Mouse (Mus musculus) C2C12 (cell line): ENCODE results near the gene Rspry1.

Source experiments
- CEBPB ChIP-seq: IDR thresholded peaks from one replicate; pipeline ENCODE4 v1.6.1; 2011; ENCODE audit warnings: low read depth, mild to moderate bottlenecking, control low read depth, moderate library complexity
- CTCF ChIP-seq: IDR thresholded peaks from one replicate; pipeline ENCODE4 v1.5.1; 2011; ENCODE audit not compliant: control insufficient read depth, insufficient read depth, insufficient read length
- MAX ChIP-seq: IDR thresholded peaks from one replicate; pipeline ENCODE4 v1.6.1; 2011; ENCODE audit warnings: mild to moderate bottlenecking, control low read depth
- MYOD1 ChIP-seq: IDR thresholded peaks from one replicate; pipeline ENCODE4 v1.6.1; 2011; ENCODE audit warnings: low read depth; ENCODE audit not compliant: control insufficient read depth, insufficient read length
- MYOG ChIP-seq: IDR thresholded peaks from one replicate; pipeline ENCODE4 v1.6.1; 2011; ENCODE audit not compliant: control insufficient read depth, insufficient read length; ENCODE audit errors: extremely low read depth
- USF1 ChIP-seq: IDR thresholded peaks from one replicate; pipeline ENCODE4 v1.6.1; 2011; ENCODE audit warnings: low read depth, mild to moderate bottlenecking, control low read depth, moderate library complexity

DNA sequence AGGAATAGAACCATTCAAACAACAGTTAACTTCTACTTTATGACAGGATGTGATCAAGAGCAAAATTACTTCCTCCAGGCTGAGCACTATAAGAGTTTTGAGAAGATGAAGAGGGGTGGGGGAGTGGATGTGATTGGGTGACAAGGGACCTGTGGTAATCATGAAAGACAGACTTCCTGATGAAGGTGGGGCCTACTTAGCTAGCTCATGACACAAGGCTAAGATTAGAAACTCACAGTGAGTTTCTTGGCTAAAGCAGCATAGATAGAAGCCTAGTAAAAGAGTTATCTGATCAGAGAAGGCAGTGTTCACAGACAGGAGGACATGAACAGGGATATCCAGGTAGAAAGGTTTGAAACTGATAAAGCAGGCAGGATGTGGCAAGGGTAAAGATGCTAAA is 32.5 kb downstream of the Rspry1 start:
- TF ChIP-seq CTCF (no peak), CEBPB (no peak), MYOG (no peak), MAX (no peak), MYOD1 (no peak), USF1 (no peak)
